Mouse (Mus musculus) heart, embryonic 15.5 days (tissue): Measurements from ENCODE around the gene Arhgef17. TPM values are rescaled to one million over a fixed set of nuclear protein-coding genes. Genes with fewer than 3 reads are reported as not detected.

ENCODE experiments used
- ATAC-seq: fragments of 200-750 bp; cut with Nextera tagmentation; replicated peaks from 2 replicates; pipeline ENCODE4 v1.8.0; 2017; ENCODE audit warnings: low read depth, moderate TSS enrichment; ENCODE audit not compliant: insufficient number of reproducible peaks, insufficient read depth, low FRiP score
- H3K27ac ChIP-seq: fragments of 300-500 bp; sonication (generic); 2 replicates; pipeline ENCODE4 v1.5.1; 2015; ENCODE audit warnings: mild to moderate bottlenecking, inconsistent platforms
- H3K27me3 ChIP-seq: fragments of 300-500 bp; sonication (generic); 2 replicates; pipeline ENCODE4 v1.6.1; 2015; ENCODE audit warnings: inconsistent platforms
- H3K36me3 ChIP-seq: fragments of 300-500 bp; sonication (generic); 2 replicates; pipeline ENCODE4 v1.6.1; 2015; ENCODE audit warnings: mild to moderate bottlenecking, inconsistent platforms
- H3K4me1 ChIP-seq: fragments of 300-500 bp; sonication (generic); replicated peaks from 2 replicates; pipeline ENCODE4 v1.6.1; 2015; ENCODE audit warnings: inconsistent platforms
- H3K4me2 ChIP-seq: fragments of 300-500 bp; sonication (generic); 2 replicates; pipeline ENCODE4 v1.6.1; 2015; ENCODE audit warnings: inconsistent platforms, mild to moderate bottlenecking, moderate library complexity
- H3K4me3 ChIP-seq: fragments of 300-500 bp; sonication (generic); 2 replicates; pipeline ENCODE4 v1.5.1; 2015; ENCODE audit warnings: mild to moderate bottlenecking, inconsistent platforms
- H3K9ac ChIP-seq: fragments of 300-500 bp; sonication (generic); 2 replicates; pipeline ENCODE4 v1.6.1; 2015; ENCODE audit warnings: mild to moderate bottlenecking, inconsistent platforms
- H3K9me3 ChIP-seq: fragments of 300-500 bp; sonication (generic); replicated peaks from 2 replicates; pipeline ENCODE4 v1.6.1; 2016; ENCODE audit warnings: inconsistent platforms
- WGBS: fragments of 180-500 bp; shearing (Covaris S2); methylation state at CpG from one replicate; pipeline ENCODE4 v1.1.7; 2015; ENCODE audit warnings: mixed read lengths; 5-methylcytosine and 5-hydroxymethylcytosine counted together
- polyA plus RNA-seq: library from polyadenylated mRNA; unstranded; fragments of >200 nt; fragmentation: Nextera tagmentation; extraction: Ambion mirVana; gene quantifications from 2 replicates; pipeline ENCODE4 v1.2.1, GENCODE M21; 2015

Arhgef17 gene
- polyA plus RNA-seq, 1 experiment from 2014 or later = 4.1 TPM

GRCm38 (mm10) chr7:100926311-100926923 is 5.5 kb downstream of the Arhgef17 start:
- Histone ChIP-seq H3K4me2 (peak overlapping the region; percentile 90), H3K9me3 (no peaks in the 10 kb centered on the region), H3K9ac (peak overlapping the region; percentile 87), H3K4me1 (peaks cover 91% of the 10 kb centered on the region), H3K27ac (peak overlapping the region; percentile 55), H3K36me3 (0 out of 2 replicates have a peak, but pooled peaks cover 3% of the 10 kb centered on the region), H3K27me3 (no peaks in the 10 kb centered on the region), H3K4me3 (peak overlapping the region; percentile 75)
- WGBS = 24% methylated on average over 12 of the region's 12 CpGs
- ATAC-seq = no peak

- Histone ChIP-seq H3K4me2 (peak overlapping the region; percentile 90), H3K9ac (peak overlapping the region; percentile 16), H3K9me3 (no peaks in the 10 kb centered on the region), H3K4me3 (peak overlapping the region; percentile 75), H3K4me1 (peaks cover 95% of the 10 kb centered on the region), H3K27ac (peak overlapping the region; percentile 25), H3K36me3 (0 out of 2 replicates have a peak, but pooled peaks cover 3% of the 10 kb centered on the region), H3K27me3 (no peaks in the 10 kb centered on the region)
- 0 out of 2 replicates have a peak, but pooled peaks have one; percentile 13 for ATAC-seq
- WGBS = 22% methylated on average over 10 of the region's 10 CpGs
Measured at GRCm38 (mm10) chr7:100924674-100925445, 7.0 kb downstream of the Arhgef17 start.

- Histone ChIP-seq H3K27ac (peak overlapping the region; percentile 25), H3K9ac (peak overlapping the region; percentile 19; the same call in 1 of the 2 replicates), H3K4me3 (peak overlapping the region; percentile 75), H3K4me1 (peaks cover 95% of the 10 kb centered on the region), H3K27me3 (no peaks in the 10 kb centered on the region), H3K36me3 (0 out of 2 replicates have a peak, but pooled peaks cover 3% of the 10 kb centered on the region), H3K9me3 (no peaks in the 10 kb centered on the region), H3K4me2 (peak overlapping the region; percentile 90)
- no peak for ATAC-seq
- 70% methylated on average over 5 of the region's 5 CpGs for WGBS
Measured at GRCm38 (mm10) chr7:100924200-100924599, 7.7 kb downstream of the Arhgef17 start.

- Histone ChIP-seq H3K27me3 (no peaks in the 10 kb centered on the region), H3K4me3 (no peak overlapping the region), H3K27ac (peak overlapping the region; percentile 50), H3K4me1 (peaks cover 95% of the 10 kb centered on the region), H3K36me3 (0 out of 2 replicates have a peak, but pooled peaks cover 3% of the 10 kb centered on the region), H3K9me3 (no peaks in the 10 kb centered on the region), H3K9ac (0 out of 2 replicates have a peak overlapping the region, but pooled peaks have one; percentile 11), H3K4me2 (no peak overlapping the region)
- no peak for ATAC-seq
- 65% methylated on average over 4 of the region's 4 CpGs for whole genome bisulfite sequencing
Measured at GRCm38 (mm10) chr7:100922907-100923306, 9.0 kb downstream of the Arhgef17 start.

GRCm38 (mm10) chr7:100921289-100921688 is 10.6 kb downstream of the Arhgef17 start:
- Histone ChIP-seq H3K9me3 (no peaks in the 10 kb centered on the region), H3K36me3 (0 out of 2 replicates have a peak, but pooled peaks cover 3% of the 10 kb centered on the region), H3K4me2 (no peak overlapping the region), H3K9ac (no peak overlapping the region), H3K4me3 (no peak overlapping the region), H3K27me3 (no peaks in the 10 kb centered on the region), H3K27ac (no peak overlapping the region), H3K4me1 (peaks cover 95% of the 10 kb centered on the region)
- WGBS = 81% methylated on average over 5 of the region's 5 CpGs
- ATAC-seq = no peak

- Histone ChIP-seq H3K4me2 (peak overlapping the region; percentile 13; the same call in 1 of the 2 replicates), H3K9me3 (no peaks in the 10 kb centered on the region), H3K4me1 (peaks cover 95% of the 10 kb centered on the region), H3K27me3 (no peaks in the 10 kb centered on the region), H3K36me3 (0 out of 2 replicates have a peak, but pooled peaks cover 3% of the 10 kb centered on the region), H3K27ac (peak overlapping the region; percentile 73), H3K9ac (no peak overlapping the region), H3K4me3 (no peak overlapping the region)
- 0% methylated on average over 2 of the region's 2 CpGs for WGBS
- no peak for ATAC-seq
Measured at GRCm38 (mm10) chr7:100919809-100920107, 12.1 kb downstream of the Arhgef17 start.

GRCm38 (mm10) chr7:100919006-100919808 is 12.7 kb downstream of the Arhgef17 start:
- H3K9me3 ChIP-seq = no peaks in the 10 kb centered on the region
- WGBS = 50% methylated on average over 7 of the region's 7 CpGs
- peak overlapping the region; percentile 13; the same call in 1 of the 2 replicates for H3K4me2 ChIP-seq
- ATAC-seq = no peak
- H3K27ac ChIP-seq = peak overlapping the region; percentile 73
- peaks cover 95% of the 10 kb centered on the region for H3K4me1 ChIP-seq
- H3K4me3 ChIP-seq = no peak overlapping the region
- no peak overlapping the region for H3K9ac ChIP-seq
- no peaks in the 10 kb centered on the region for H3K27me3 ChIP-seq
- H3K36me3 ChIP-seq = 0 out of 2 replicates have a peak, but pooled peaks cover 3% of the 10 kb centered on the region

- ATAC-seq = peak; percentile 47
Measured at GRCm38 (mm10) chr7:100918176-100918575, 13.7 kb downstream of the Arhgef17 start.

GRCm38 (mm10) chr7:100917751-100918150 is 14.2 kb downstream of the Arhgef17 start:
- peak overlapping the region; percentile 37 for H3K4me2 ChIP-seq
- H3K27ac ChIP-seq = peak overlapping the region; percentile 73
- 0 out of 2 replicates have a peak, but pooled peaks cover 3% of the 10 kb centered on the region for H3K36me3 ChIP-seq
- ATAC-seq = no peak
- no peaks in the 10 kb centered on the region for H3K9me3 ChIP-seq
- H3K9ac ChIP-seq = 0 out of 2 replicates have a peak overlapping the region, but pooled peaks have one; percentile 11
- 44% methylated on average over 6 of the region's 6 CpGs for WGBS
- no peak overlapping the region for H3K4me3 ChIP-seq
- H3K27me3 ChIP-seq = no peaks in the 10 kb centered on the region
- H3K4me1 ChIP-seq = peaks cover 93% of the 10 kb centered on the region

More at GRCm38 (mm10) chr7:100918176-100918575, 13.7 kb downstream of the Arhgef17 start:
- Histone ChIP-seq H3K27ac (peak overlapping the region; percentile 73), H3K4me2 (peak overlapping the region; percentile 37), H3K4me1 (peaks cover 94% of the 10 kb centered on the region), H3K9me3 (no peaks in the 10 kb centered on the region), H3K36me3 (0 out of 2 replicates have a peak, but pooled peaks cover 3% of the 10 kb centered on the region), H3K4me3 (no peak overlapping the region), H3K27me3 (no peaks in the 10 kb centered on the region), H3K9ac (peak overlapping the region; percentile 11; the same call in 1 of the 2 replicates)
- WGBS = 13% methylated on average over 6 of the region's 9 CpGs

GRCm38 (mm10) chr7:100916526-100916925 is 15.4 kb downstream of the Arhgef17 start:
- peak overlapping the region; percentile 49 for H3K27ac ChIP-seq
- WGBS = 39% methylated on average over 6 of the region's 6 CpGs

More at GRCm38 (mm10) chr7:100916526-100916925, 15.4 kb downstream of the Arhgef17 start:
- no peaks in the 10 kb centered on the region for H3K36me3 ChIP-seq
- no peak for ATAC-seq
- no peaks in the 10 kb centered on the region for H3K9me3 ChIP-seq
- H3K4me2 ChIP-seq = no peak overlapping the region
- no peaks in the 10 kb centered on the region for H3K27me3 ChIP-seq
- H3K9ac ChIP-seq = no peak overlapping the region
- no peak overlapping the region for H3K4me3 ChIP-seq
- H3K4me1 ChIP-seq = peaks cover 94% of the 10 kb centered on the region
